Mouse (Mus musculus) adrenal gland, postnatal 36 days (tissue): Measurements from ENCODE around the gene Nfe2l1. TPM values are rescaled to one million over a fixed set of nuclear protein-coding genes. Genes with fewer than 3 reads are reported as not detected.
"Not testable (repeated sequence)": the region's sequence is repeated elsewhere in the genome, so short reads cannot be mapped to it uniquely, and the experiment has no call there.

Experiments used
- DNase-seq, 2 experiments: peaks; one replicate each; pipeline ENCODE4 v3.0.0; 2021; ENCODE audit warnings: mixed read lengths in 1 of 2
- long read RNA-seq, 2 experiments: library from polyadenylated mRNA; stranded (forward); transcript quantifications; one replicate each; pipeline ENCODE4 v2.0.0; 2021; ENCODE audit warnings: borderline sequencing depth in 2 of 2
- total RNA-seq, 2 experiments: library from RNA; stranded (reverse); gene quantifications; 2 replicates each; pipeline ENCODE4 v1.2.3; 2021

Gene Nfe2l1
- total RNA-seq = 100 to 1,000 TPM; 526 to 605 TPM
- long read RNA-seq, experiment 1, full-length matches to known transcripts = 121 of 360 reads
- long read RNA-seq, experiment 1, partial matches to known transcripts = 55 of 360 reads
- long read RNA-seq, experiment 1, other reads (novel, unspliced or antisense) = 184 of 360 reads
- long read RNA-seq, experiment 2, full-length matches to known transcripts = 54 of 119 reads
- long read RNA-seq, experiment 2, partial matches to known transcripts = 12 of 119 reads
- long read RNA-seq, experiment 2, other reads (novel, unspliced or antisense) = 53 of 119 reads

GRCm38 (mm10) chr11:96829813-96830538 is at the start of gene Nfe2l1:
Nfe2l1 (minus strand) TSS chr11:96829968.
- peak; percentile 98 to 99 for DNase-seq

DNA sequence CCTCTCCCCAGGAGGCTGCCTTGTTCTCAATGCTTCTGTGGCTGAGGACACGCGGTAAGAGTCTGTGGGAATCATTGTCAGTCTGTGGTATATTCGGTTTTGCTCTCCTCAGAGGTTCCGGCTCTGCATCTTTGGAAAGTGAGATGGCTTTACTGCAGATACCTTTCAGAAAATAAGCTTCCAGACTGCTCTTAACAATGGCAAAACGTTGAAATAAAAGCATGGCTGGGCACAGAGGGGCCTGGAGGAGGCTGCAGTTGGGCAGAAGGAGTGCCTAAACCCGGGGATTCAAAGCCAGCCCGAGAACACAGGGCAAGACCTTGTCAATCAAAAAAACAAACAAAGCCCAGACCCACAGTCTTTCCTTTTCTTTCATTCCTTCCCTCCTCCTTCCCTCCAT is 49.6 kb upstream of the Nfe2l1 start:
- DNase-seq = no peak

- no peak for DNase-seq
Measured at GRCm38 (mm10) chr11:96878715-96879114, 48.9 kb upstream of the Nfe2l1 start.

- no peak for DNase-seq
Measured at GRCm38 (mm10) chr11:96877071-96877470, 47.3 kb upstream of the Nfe2l1 start.

- no peak for DNase-seq
Measured at GRCm38 (mm10) chr11:96876300-96877040, 46.7 kb upstream of the Nfe2l1 start.

DNA sequence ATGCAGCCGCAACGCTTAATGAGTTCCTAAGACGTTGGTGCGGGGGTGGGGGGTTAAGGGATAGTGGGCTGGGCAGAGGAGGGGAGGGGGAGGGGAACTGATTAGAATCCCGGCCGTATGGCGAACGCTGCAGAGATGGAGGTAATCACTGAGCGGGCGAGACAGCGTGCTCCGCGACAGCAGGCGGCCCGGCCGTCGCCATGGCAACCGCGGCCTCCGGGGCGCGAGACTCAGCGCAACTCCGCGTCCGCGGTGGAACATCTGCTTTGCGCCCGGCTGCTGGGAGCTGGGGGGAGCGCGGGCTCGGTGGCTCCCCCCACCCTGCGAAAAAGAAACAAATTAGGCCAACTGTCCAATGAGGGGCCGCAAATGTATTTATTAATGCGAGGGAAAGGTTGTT is 46.0 kb upstream of the Nfe2l1 start:
- peak; percentile 83 to 90 for DNase-seq

GRCm38 (mm10) chr11:96875270-96875669 is 45.5 kb upstream of the Nfe2l1 start:
- no peak for DNase-seq

GRCm38 (mm10) chr11:96873601-96874140 is 43.9 kb upstream of the Nfe2l1 start:
- DNase-seq = no peak

- no peak for DNase-seq
Measured at GRCm38 (mm10) chr11:96872441-96873379, 42.9 kb upstream of the Nfe2l1 start.

- peak; percentile 64 to 68 for DNase-seq
Measured at GRCm38 (mm10) chr11:96867149-96867548, 37.4 kb upstream of the Nfe2l1 start.

GRCm38 (mm10) chr11:96863206-96863995 is 33.6 kb upstream of the Nfe2l1 start:
- DNase-seq = peak; percentile 21 to 39

- no peak for DNase-seq
Measured at GRCm38 (mm10) chr11:96862534-96862933, 32.8 kb upstream of the Nfe2l1 start.

DNA sequence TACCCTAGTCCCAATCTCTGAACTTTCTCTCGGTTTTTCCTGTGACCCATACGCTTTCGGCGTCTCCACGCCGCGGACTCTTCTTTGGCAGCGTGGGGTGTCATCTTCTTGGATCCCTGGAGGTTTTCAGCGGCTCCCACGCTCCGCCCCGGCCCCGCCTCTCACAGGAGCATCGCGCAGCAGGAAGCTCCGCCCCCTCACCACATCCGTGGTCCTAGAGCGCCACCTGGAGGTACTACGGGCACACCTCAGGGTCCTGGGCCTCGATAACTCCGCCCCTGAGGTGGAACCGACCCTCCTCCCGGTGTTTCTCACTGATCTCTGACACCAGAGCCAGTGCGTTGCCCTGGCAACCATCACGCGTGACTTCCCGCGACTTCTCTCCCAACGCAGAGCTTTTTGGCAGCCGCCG is 32.1 kb upstream of the Nfe2l1 start:
- DNase-seq = peak; percentile 97 to 98

DNA sequence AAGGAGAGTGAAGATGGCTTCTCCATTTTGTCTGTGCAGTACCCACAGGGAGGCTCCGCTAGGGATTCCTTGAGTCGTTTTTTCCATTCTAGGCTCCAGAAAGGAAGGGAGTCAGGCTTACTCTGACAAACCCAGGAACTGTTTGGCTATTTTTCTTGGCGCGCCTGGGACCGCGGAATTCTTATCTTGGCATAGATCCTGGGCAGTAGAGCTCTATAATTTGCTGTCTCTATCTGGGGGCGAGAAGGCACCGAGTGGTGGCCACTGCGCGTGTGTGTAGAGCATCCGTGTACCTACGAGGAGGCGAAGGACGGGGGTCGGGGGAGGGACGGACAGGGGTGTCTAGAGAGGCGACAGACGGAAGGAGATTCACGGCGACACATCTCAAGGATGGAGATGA is 31.7 kb upstream of the Nfe2l1 start:
- DNase-seq = peak; percentile 55 to 58

- peak; percentile 86 to 90 for DNase-seq
Measured at GRCm38 (mm10) chr11:96860564-96860963, 30.8 kb upstream of the Nfe2l1 start.

DNA sequence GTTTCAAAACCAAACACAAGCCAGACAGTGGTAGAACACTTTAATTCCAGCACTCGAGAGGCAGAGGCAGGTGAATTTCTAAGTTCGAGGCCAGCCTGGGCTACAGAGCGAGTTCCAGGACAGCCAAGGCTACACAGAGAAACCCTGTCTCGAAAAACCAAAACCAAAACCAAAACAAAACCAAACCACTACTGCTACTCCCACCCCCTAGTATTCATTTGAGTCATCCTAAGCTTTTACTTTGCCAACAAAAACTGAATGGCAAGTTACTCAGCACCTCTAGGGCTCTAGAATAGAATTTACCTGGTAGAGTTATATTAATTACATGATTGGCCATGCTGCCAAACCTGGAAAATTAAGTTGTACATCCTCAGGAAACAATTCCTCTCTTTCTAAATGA is 29.9 kb upstream of the Nfe2l1 start:
- no peak for DNase-seq

- DNase-seq = peak; percentile 51 to 55
Measured at GRCm38 (mm10) chr11:96857446-96857845, 27.7 kb upstream of the Nfe2l1 start.

GRCm38 (mm10) chr11:96849681-96850467 is 20.1 kb upstream of the Nfe2l1 start, which contains the start of gene Copz2:
Copz2 (plus strand) TSS chr11:96849870.
- peak; percentile 72 to 84 for DNase-seq

DNA sequence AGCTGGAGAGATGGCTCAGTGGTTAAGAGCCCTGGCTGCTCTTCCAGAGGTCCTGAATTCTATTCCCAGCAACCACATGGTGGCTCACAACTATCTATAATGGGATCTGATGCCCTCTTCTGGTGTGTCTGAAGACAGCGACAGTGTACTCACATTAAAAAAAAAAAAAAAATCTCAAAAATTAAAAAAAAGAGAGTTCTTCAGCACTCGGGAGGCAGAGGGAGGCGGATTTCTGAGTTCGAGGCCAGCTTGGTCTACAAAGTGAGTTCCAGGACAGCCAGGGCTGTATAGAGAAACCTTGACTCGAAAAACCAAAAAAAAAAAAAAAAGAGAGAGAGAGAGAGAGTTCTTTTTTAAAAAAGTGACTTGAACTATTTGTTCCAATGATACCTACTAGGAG is 19.4 kb upstream of the Nfe2l1 start:
- DNase-seq = not testable (repeated sequence)

DNA sequence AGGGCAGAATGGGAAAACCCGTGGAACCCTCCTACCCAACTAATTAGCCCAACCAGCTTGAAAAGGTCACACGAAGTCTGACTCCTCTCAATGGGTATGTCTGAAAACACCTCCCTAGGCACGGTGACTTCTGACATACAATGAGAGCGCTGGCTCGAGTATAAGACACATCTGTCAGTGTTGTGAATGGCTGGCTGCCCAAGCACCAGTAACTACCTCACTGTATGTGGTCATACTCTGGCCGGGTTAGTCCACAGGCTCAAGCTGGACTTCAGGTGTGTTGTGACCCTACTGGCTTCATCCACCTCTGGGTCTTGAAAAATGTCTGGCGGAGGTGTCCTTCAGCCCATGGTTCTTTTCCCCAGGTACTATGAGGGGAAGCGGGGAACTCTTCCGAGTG is 18.9 kb upstream of the Nfe2l1 start:
- DNase-seq = no peak
